In the genomic region with DNA sequence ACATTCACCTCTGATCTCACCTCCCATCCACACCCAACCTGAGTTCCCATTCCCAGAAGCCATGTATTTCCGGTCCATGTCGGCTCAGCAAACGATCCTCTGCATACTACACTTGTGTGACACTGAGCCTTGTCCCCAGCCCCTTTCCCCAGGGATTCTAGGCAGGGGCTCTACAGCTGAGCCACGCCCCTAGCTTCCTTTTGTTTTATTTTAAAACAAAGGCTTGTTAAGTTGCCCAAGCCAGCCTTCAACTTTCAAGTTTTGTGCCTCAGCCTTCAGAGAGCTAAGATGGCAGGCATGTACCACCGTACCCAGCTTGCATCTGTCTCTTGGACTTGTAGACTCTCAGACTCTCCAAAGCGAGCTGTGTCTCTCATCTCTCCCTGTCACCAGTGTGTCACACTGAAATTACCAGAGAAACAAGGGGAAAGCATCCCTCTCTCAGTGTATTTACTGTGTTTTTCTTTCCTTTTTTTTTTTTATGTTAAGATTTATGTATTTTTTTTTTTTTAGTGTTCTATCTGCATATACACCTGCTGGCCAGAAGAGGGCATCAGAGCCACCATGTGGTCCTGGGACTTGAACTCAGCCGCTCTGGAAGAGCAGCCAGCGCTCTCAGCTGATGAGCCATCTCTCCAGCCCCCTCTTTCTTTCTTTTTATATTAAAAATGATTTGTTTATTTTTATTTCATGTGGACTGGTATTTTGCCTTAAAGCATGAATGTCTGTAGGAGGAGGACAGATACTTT, we compare ENCODE assay signal across 7 mouse cellular contexts. TPM values are rescaled to one million over a fixed set of nuclear protein-coding genes. Genes with fewer than 3 reads are reported as not detected.
A peak's percentile ranks its signal among the peaks of the same experiment; 100 is the strongest.
DNase-seq lines count a peak whose midpoint lies in the region; ATAC-seq and TF ChIP-seq lines count a peak whose summit lies in the region.

No protein-coding gene starts in this region.

- DNase-seq in kidney, postnatal 14 days, result peak; percentile 21
- no peak for DNase-seq in kidney, adult 11 months
- DNase-seq in 416B (ENCODE audit: low read depth), result peak; percentile 62
- peak; percentile 27 for DNase-seq in embryonic facial prominence, embryonic 14.5 days (ENCODE audit: low spot score)
- DNase-seq in spleen, postnatal 14 days (ENCODE audit: low spot score in 2 of 2), result no peak
- DNase-seq in gastrocnemius, adult 8-10 months (ENCODE audit: low spot score in 2 of 2), result no peak

- TF ChIP-seq POLR2A in ES-Bruce4 (IDR thresholded peaks at IDR 0.05; ENCODE audit: insufficient read depth, low read length), result no peak

- H3K9me3 ChIP-seq in ES-Bruce4 (replicated peaks; ENCODE audit: control insufficient read depth, insufficient read depth, low read length, poor library complexity, severe bottlenecking), result no peaks in the 10 kb centered on the region
- H3K9me3 ChIP-seq in embryonic facial prominence, embryonic 14.5 days (ENCODE audit: control insufficient read depth, low read length), result no peaks in the 10 kb centered on the region

- H3K4me3 ChIP-seq in ES-Bruce4 (ENCODE audit: low read depth, low read length), result no peak overlapping the region
- no peak overlapping the region for H3K4me3 ChIP-seq in embryonic facial prominence, embryonic 14.5 days (ENCODE audit: low read depth, low read length)

- peaks cover 2% of the 10 kb centered on the region for H3K4me1 ChIP-seq in ES-Bruce4 (ENCODE audit: control insufficient read depth, insufficient read depth, low read length)
- 0 out of 2 replicates have a peak, but pooled peaks cover 3% of the 10 kb centered on the region for H3K4me1 ChIP-seq in embryonic facial prominence, embryonic 14.5 days (ENCODE audit: control insufficient read depth, insufficient read depth, low read length)

- ATAC-seq in embryonic facial prominence, embryonic 14.5 days (ENCODE audit: low read depth), result no peak

- no peak overlapping the region for H3K9ac ChIP-seq in ES-Bruce4 (ENCODE audit: low read depth, poor library complexity, severe bottlenecking)
- no peak overlapping the region for H3K9ac ChIP-seq in embryonic facial prominence, embryonic 14.5 days (ENCODE audit: low read depth, low read length)

- TF ChIP-seq CTCF in ES-Bruce4 (IDR thresholded peaks at IDR 0.05; ENCODE audit: low read depth, low read length), result peak; percentile 67

- 44% methylated on average over 8 of the region's 8 CpGs for WGBS in embryonic facial prominence, embryonic 14.5 days

- TF ChIP-seq EP300 in ES-Bruce4 (IDR thresholded peaks at IDR 0.05; ENCODE audit: insufficient read depth, low read depth, low read length), result no peak

- no peak overlapping the region for H3K27ac ChIP-seq in ES-Bruce4 (ENCODE audit: insufficient read depth, low read length)
- H3K27ac ChIP-seq in embryonic facial prominence, embryonic 14.5 days (replicated peaks; ENCODE audit: low read depth, low read length), result no peak overlapping the region

- H3K27me3 ChIP-seq in ES-Bruce4 (ENCODE audit: control insufficient read depth, insufficient read depth, low read length, poor library complexity, severe bottlenecking), result no peaks in the 10 kb centered on the region
- no peaks in the 10 kb centered on the region; the same call in 1 of the 2 replicates for H3K27me3 ChIP-seq in embryonic facial prominence, embryonic 14.5 days (replicated peaks; ENCODE audit: control insufficient read depth, insufficient read depth, low read length)

- H3K36me3 ChIP-seq in ES-Bruce4 (ENCODE audit: control insufficient read depth, insufficient read depth, low read length, poor library complexity, severe bottlenecking), result no peaks in the 10 kb centered on the region
- H3K36me3 ChIP-seq in embryonic facial prominence, embryonic 14.5 days (ENCODE audit: control insufficient read depth, insufficient read depth, low read length), result no peaks in the 10 kb centered on the region

- no peak overlapping the region for H3K4me2 ChIP-seq in embryonic facial prominence, embryonic 14.5 days (ENCODE audit: low read depth, low read length)

RNA-seq across cellular contexts. Expression of a gene that starts 7.7 kb away (rescaled TPM):
- 3.3 and 4.4 TPM in 2 replicates for polyA plus RNA-seq in ES-Bruce4 (2011; ENCODE audit: insufficient read depth, insufficient read length, low read depth, missing spikeins)
- 9.2 and 9.7 TPM in 2 replicates for polyA plus RNA-seq in embryonic facial prominence, embryonic 14.5 days (2014; fragmentation: Nextera tagmentation; extraction: Ambion mirVana)
- under 1 TPM in 2 of 4 experiments, not detected in 2; 0.16 to 0.32 TPM for total RNA-seq in gastrocnemius, adult 8-10 months (2022)

Comparison
In these comparisons a context has a peak if more than half of its experiments do, and no peak if none do; other contexts are left out.
1. DNase-seq: peak in kidney, postnatal 14 days (single experiment), 416B (single experiment) and embryonic facial prominence, embryonic 14.5 days (single experiment); none in kidney, adult 11 months (single experiment), spleen, postnatal 14 days (0 of 2) and gastrocnemius, adult 8-10 months (0 of 2).